Mouse (Mus musculus): ENCODE measurements around the gene Ccdc50. TPM values are rescaled to one million over a fixed set of nuclear protein-coding genes. Genes with fewer than 3 reads are reported as not detected.

Gene Ccdc50
- polyA plus RNA-seq (2012; rRNA removed) = 14.9 and 17.0 TPM in 2 replicates

GRCm38 (mm10) chr16:27388761-27389451 is at the start of gene Ccdc50:
Gene Ccdc50 (plus strand): TSS chr16:27388869.
- peak; percentile 89 for DNase-seq
- peak within 1 kb of the TSS; percentile 100 for H3K4me3 ChIP-seq (ENCODE audit: insufficient read depth, low read depth, low read length)
- TF ChIP-seq POLR2A (IDR thresholded peaks at IDR 0.05; ENCODE audit: low read depth, low read length) (no peak), CTCF (conservative IDR thresholded peaks at IDR 0.05; ENCODE audit: insufficient read depth, insufficient read length, low read depth, low read length) (no peak)
- no peaks in the 10 kb centered on the region for H3K36me3 ChIP-seq (ENCODE audit: control insufficient read depth, insufficient read depth, low read length)
- H3K27ac ChIP-seq (ENCODE audit: insufficient read depth, low read depth, low read length) = peak within 1 kb of the TSS; percentile 99
- H3K27me3 ChIP-seq (replicated peaks; ENCODE audit: control insufficient read depth, insufficient read depth, low read length) = no peaks in the 10 kb centered on the region
- peaks cover 14% of the 10 kb centered on the region; the same call in 1 of the 2 replicates for H3K4me1 ChIP-seq (ENCODE audit: control insufficient read depth, insufficient read depth, low read length)
- WGBS = under 1% methylated on average over 67 of the region's 69 CpGs

GRCm38 (mm10) chr16:27347521-27347920 is 41.1 kb upstream of the Ccdc50 start:
- TF ChIP-seq CTCF (conservative IDR thresholded peaks at IDR 0.05; ENCODE audit: insufficient read depth, insufficient read length, low read depth, low read length) (no peak), POLR2A (IDR thresholded peaks at IDR 0.05; ENCODE audit: low read depth, low read length) (no peak)
- H3K36me3 ChIP-seq (ENCODE audit: control insufficient read depth, insufficient read depth, low read length) = no peaks in the 10 kb centered on the region
- peak; percentile 70 for DNase-seq
- no peak overlapping the region for H3K4me3 ChIP-seq (ENCODE audit: insufficient read depth, low read depth, low read length)
- WGBS = 24% methylated on average over 3 of the region's 3 CpGs
- H3K4me1 ChIP-seq (ENCODE audit: control insufficient read depth, insufficient read depth, low read length) = no peaks in the 10 kb centered on the region
- no peaks in the 10 kb centered on the region for H3K27me3 ChIP-seq (replicated peaks; ENCODE audit: control insufficient read depth, insufficient read depth, low read length)
- no peak overlapping the region for H3K27ac ChIP-seq (ENCODE audit: insufficient read depth, low read depth, low read length)

GRCm38 (mm10) chr16:27348359-27348758 is 40.3 kb upstream of the Ccdc50 start:
- no peak overlapping the region for H3K4me3 ChIP-seq (ENCODE audit: insufficient read depth, low read depth, low read length)
- H3K27ac ChIP-seq (ENCODE audit: insufficient read depth, low read depth, low read length) = no peak overlapping the region
- 75% methylated on average over 1 of the region's 1 CpGs for WGBS
- no peaks in the 10 kb centered on the region for H3K4me1 ChIP-seq (ENCODE audit: control insufficient read depth, insufficient read depth, low read length)
- DNase-seq = no peak
- H3K36me3 ChIP-seq (ENCODE audit: control insufficient read depth, insufficient read depth, low read length) = no peaks in the 10 kb centered on the region
- TF ChIP-seq POLR2A (IDR thresholded peaks at IDR 0.05; ENCODE audit: low read depth, low read length) (no peak), CTCF (conservative IDR thresholded peaks at IDR 0.05; ENCODE audit: insufficient read depth, insufficient read length, low read depth, low read length) (no peak)
- no peaks in the 10 kb centered on the region for H3K27me3 ChIP-seq (replicated peaks; ENCODE audit: control insufficient read depth, insufficient read depth, low read length)

GRCm38 (mm10) chr16:27349235-27349634 is 39.4 kb upstream of the Ccdc50 start:
- WGBS = 95% methylated on average over 2 of the region's 2 CpGs
- Histone ChIP-seq H3K36me3 (ENCODE audit: control insufficient read depth, insufficient read depth, low read length) (no peaks in the 10 kb centered on the region), H3K27me3 (replicated peaks; ENCODE audit: control insufficient read depth, insufficient read depth, low read length) (no peaks in the 10 kb centered on the region), H3K4me1 (ENCODE audit: control insufficient read depth, insufficient read depth, low read length) (no peaks in the 10 kb centered on the region), H3K27ac (ENCODE audit: insufficient read depth, low read depth, low read length) (no peak overlapping the region), H3K4me3 (ENCODE audit: insufficient read depth, low read depth, low read length) (no peak overlapping the region)
- TF ChIP-seq CTCF (conservative IDR thresholded peaks at IDR 0.05; ENCODE audit: insufficient read depth, insufficient read length, low read depth, low read length) (no peak), POLR2A (IDR thresholded peaks at IDR 0.05; ENCODE audit: low read depth, low read length) (no peak)
- DNase-seq = no peak

- Histone ChIP-seq H3K4me3 (ENCODE audit: insufficient read depth, low read depth, low read length) (no peak overlapping the region), H3K4me1 (ENCODE audit: control insufficient read depth, insufficient read depth, low read length) (no peaks in the 10 kb centered on the region), H3K36me3 (ENCODE audit: control insufficient read depth, insufficient read depth, low read length) (no peaks in the 10 kb centered on the region), H3K27ac (ENCODE audit: insufficient read depth, low read depth, low read length) (no peak overlapping the region), H3K27me3 (replicated peaks; ENCODE audit: control insufficient read depth, insufficient read depth, low read length) (no peaks in the 10 kb centered on the region)
- DNase-seq = no peak
- 86% methylated on average over 7 of the region's 7 CpGs for WGBS
- no peak for TF ChIP-seq POLR2A (IDR thresholded peaks at IDR 0.05; ENCODE audit: low read depth, low read length)
- TF ChIP-seq CTCF (conservative IDR thresholded peaks at IDR 0.05; ENCODE audit: insufficient read depth, insufficient read length, low read depth, low read length) = no peak
Measured at GRCm38 (mm10) chr16:27349878-27350532, 38.7 kb upstream of the Ccdc50 start.

- H3K27me3 ChIP-seq (replicated peaks; ENCODE audit: control insufficient read depth, insufficient read depth, low read length) = no peaks in the 10 kb centered on the region
- H3K4me3 ChIP-seq (ENCODE audit: insufficient read depth, low read depth, low read length) = no peak overlapping the region
- no peak for TF ChIP-seq CTCF (conservative IDR thresholded peaks at IDR 0.05; ENCODE audit: insufficient read depth, insufficient read length, low read depth, low read length)
- TF ChIP-seq POLR2A (IDR thresholded peaks at IDR 0.05; ENCODE audit: low read depth, low read length) = no peak
- H3K4me1 ChIP-seq (ENCODE audit: control insufficient read depth, insufficient read depth, low read length) = no peaks in the 10 kb centered on the region
- no peaks in the 10 kb centered on the region for H3K36me3 ChIP-seq (ENCODE audit: control insufficient read depth, insufficient read depth, low read length)
- no peak for DNase-seq
- WGBS = 52% methylated on average over 2 of the region's 2 CpGs
- H3K27ac ChIP-seq (ENCODE audit: insufficient read depth, low read depth, low read length) = no peak overlapping the region
Measured at GRCm38 (mm10) chr16:27354464-27354863, 34.2 kb upstream of the Ccdc50 start.

- no peak overlapping the region for H3K27ac ChIP-seq (ENCODE audit: insufficient read depth, low read depth, low read length)
- 93% methylated on average over 1 of the region's 1 CpGs for WGBS
- no peak for DNase-seq
- H3K4me1 ChIP-seq (ENCODE audit: control insufficient read depth, insufficient read depth, low read length) = no peaks in the 10 kb centered on the region
- H3K27me3 ChIP-seq (replicated peaks; ENCODE audit: control insufficient read depth, insufficient read depth, low read length) = no peaks in the 10 kb centered on the region
- no peaks in the 10 kb centered on the region for H3K36me3 ChIP-seq (ENCODE audit: control insufficient read depth, insufficient read depth, low read length)
- TF ChIP-seq POLR2A (IDR thresholded peaks at IDR 0.05; ENCODE audit: low read depth, low read length) = no peak
- H3K4me3 ChIP-seq (ENCODE audit: insufficient read depth, low read depth, low read length) = no peak overlapping the region
Measured at GRCm38 (mm10) chr16:27360059-27360458, 28.6 kb upstream of the Ccdc50 start.
